Mouse (Mus musculus): Measurements from ENCODE around the gene Sgip1. TPM values are rescaled to one million over a fixed set of nuclear protein-coding genes. Genes with fewer than 3 reads are reported as not detected.

Gene Sgip1
- polyA plus RNA-seq, 1 experiment from 2014 or later = 70.8 TPM

- no peaks in the 10 kb centered on the region for H3K4me1 ChIP-seq (ENCODE audit: control insufficient read depth, insufficient read depth, low read length)
- DNase-seq (no peak), ATAC-seq (ENCODE audit: low FRiP score, low TSS enrichment) (no peak)
- no peak overlapping the region for H3K4me3 ChIP-seq (replicated peaks; ENCODE audit: low read depth, low read length)
- WGBS = 82% methylated on average over 4 of the region's 4 CpGs
- no peak overlapping the region for H3K27ac ChIP-seq (replicated peaks; ENCODE audit: low read depth, low read length)
- H3K36me3 ChIP-seq (ENCODE audit: control insufficient read depth, insufficient read depth, low read length) = peaks cover 4% of the 10 kb centered on the region; the same call in 1 of the 2 replicates
- H3K4me2 ChIP-seq (ENCODE audit: low read length) = no peak overlapping the region
- H3K9ac ChIP-seq (replicated peaks; ENCODE audit: low read length) = no peak overlapping the region
- no peaks in the 10 kb centered on the region for H3K9me3 ChIP-seq (ENCODE audit: control insufficient read depth, low read length)
- H3K27me3 ChIP-seq (ENCODE audit: control insufficient read depth, insufficient read depth, low read length) = no peaks in the 10 kb centered on the region
These were observed 145.8 kb downstream of the Sgip1 start for GRCm38 (mm10) chr4:102886902-102887301.

- ATAC-seq (ENCODE audit: low FRiP score, low TSS enrichment) (no peak), DNase-seq (no peak)
- Histone ChIP-seq H3K9ac (replicated peaks; ENCODE audit: low read length) (no peak overlapping the region), H3K27ac (replicated peaks; ENCODE audit: low read depth, low read length) (no peak overlapping the region), H3K27me3 (ENCODE audit: control insufficient read depth, insufficient read depth, low read length) (no peaks in the 10 kb centered on the region), H3K4me3 (replicated peaks; ENCODE audit: low read depth, low read length) (no peak overlapping the region), H3K36me3 (ENCODE audit: control insufficient read depth, insufficient read depth, low read length) (peaks cover 4% of the 10 kb centered on the region; the same call in 1 of the 2 replicates), H3K4me1 (ENCODE audit: control insufficient read depth, insufficient read depth, low read length) (no peaks in the 10 kb centered on the region), H3K4me2 (ENCODE audit: low read length) (no peak overlapping the region), H3K9me3 (ENCODE audit: control insufficient read depth, low read length) (no peaks in the 10 kb centered on the region)
- 93% methylated on average over 14 of the region's 14 CpGs for WGBS
These were observed 146.9 kb downstream of the Sgip1 start for GRCm38 (mm10) chr4:102887770-102888689.

- H3K36me3 ChIP-seq (ENCODE audit: control insufficient read depth, insufficient read depth, low read length) = peaks cover 13% of the 10 kb centered on the region; the same call in 1 of the 2 replicates
- no peak overlapping the region for H3K4me2 ChIP-seq (ENCODE audit: low read length)
- H3K9me3 ChIP-seq (ENCODE audit: control insufficient read depth, low read length) = peaks cover 9% of the 10 kb centered on the region
- H3K9ac ChIP-seq (replicated peaks; ENCODE audit: low read length) = no peak overlapping the region
- 96% methylated on average over 2 of the region's 2 CpGs for WGBS
- ATAC-seq (ENCODE audit: low FRiP score, low TSS enrichment) (no peak), DNase-seq (no peak)
- no peak overlapping the region for H3K4me3 ChIP-seq (replicated peaks; ENCODE audit: low read depth, low read length)
- no peaks in the 10 kb centered on the region for H3K27me3 ChIP-seq (ENCODE audit: control insufficient read depth, insufficient read depth, low read length)
- no peak overlapping the region for H3K27ac ChIP-seq (replicated peaks; ENCODE audit: low read depth, low read length)
- H3K4me1 ChIP-seq (ENCODE audit: control insufficient read depth, insufficient read depth, low read length) = no peaks in the 10 kb centered on the region
These were observed 154.8 kb downstream of the Sgip1 start for GRCm38 (mm10) chr4:102895866-102896265.

DNA sequence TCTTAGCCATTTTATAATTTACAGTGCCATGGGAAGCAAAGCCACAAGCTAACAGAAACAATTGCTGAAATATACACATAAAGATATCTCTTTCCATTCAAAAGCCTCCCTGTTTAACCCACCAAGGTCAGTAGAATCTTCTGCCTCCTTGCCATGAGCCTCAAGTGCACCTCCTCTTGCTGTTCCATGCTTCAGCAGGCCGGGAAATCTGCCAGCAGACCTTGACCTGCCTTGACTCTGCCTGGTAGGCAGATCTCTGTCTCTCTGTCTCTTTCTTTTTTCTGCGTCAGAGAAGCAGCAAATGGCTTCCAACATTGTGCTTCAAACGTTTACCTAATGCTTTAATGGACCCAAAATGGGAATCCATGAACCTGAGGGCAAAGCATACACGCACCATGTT lies 157.9 kb downstream of the Sgip1 start:
- Histone ChIP-seq H3K36me3 (ENCODE audit: control insufficient read depth, insufficient read depth, low read length) (peaks cover 18% of the 10 kb centered on the region; the same call in 1 of the 2 replicates), H3K4me1 (ENCODE audit: control insufficient read depth, insufficient read depth, low read length) (no peaks in the 10 kb centered on the region), H3K9me3 (ENCODE audit: control insufficient read depth, low read length) (peaks cover 9% of the 10 kb centered on the region), H3K4me3 (replicated peaks; ENCODE audit: low read depth, low read length) (no peak overlapping the region), H3K9ac (replicated peaks; ENCODE audit: low read length) (no peak overlapping the region), H3K27ac (replicated peaks; ENCODE audit: low read depth, low read length) (no peak overlapping the region), H3K4me2 (ENCODE audit: low read length) (no peak overlapping the region), H3K27me3 (ENCODE audit: control insufficient read depth, insufficient read depth, low read length) (no peaks in the 10 kb centered on the region)
- DNase-seq (no peak), ATAC-seq (ENCODE audit: low FRiP score, low TSS enrichment) (no peak)
- WGBS = 85% methylated on average over 4 of the region's 4 CpGs

DNA sequence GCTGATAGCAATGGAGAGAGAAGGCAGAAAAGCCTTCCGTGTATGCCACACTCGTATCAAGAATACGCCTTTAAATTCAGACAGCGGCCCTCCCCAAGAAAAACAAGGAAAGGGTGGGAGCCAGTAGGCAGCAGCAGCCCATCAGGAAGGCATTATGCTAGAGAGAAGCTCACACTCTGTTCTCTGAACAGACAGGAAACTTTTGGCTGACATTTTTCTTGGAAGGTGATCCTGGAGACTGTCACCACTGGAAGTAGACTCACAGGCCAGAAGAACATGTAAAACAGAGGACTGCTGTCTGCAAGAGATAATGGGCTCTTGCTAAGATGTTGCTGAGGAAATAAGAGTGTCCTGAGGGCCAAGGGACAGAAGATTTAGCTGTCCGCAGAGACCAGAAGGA lies 158.6 kb downstream of the Sgip1 start:
- H3K4me2 ChIP-seq (ENCODE audit: low read length) = no peak overlapping the region
- WGBS = 97% methylated on average over 5 of the region's 5 CpGs
- H3K27ac ChIP-seq (replicated peaks; ENCODE audit: low read depth, low read length) = no peak overlapping the region
- H3K36me3 ChIP-seq (ENCODE audit: control insufficient read depth, insufficient read depth, low read length) = peaks cover 18% of the 10 kb centered on the region; the same call in 1 of the 2 replicates
- no peaks in the 10 kb centered on the region for H3K4me1 ChIP-seq (ENCODE audit: control insufficient read depth, insufficient read depth, low read length)
- ATAC-seq (ENCODE audit: low FRiP score, low TSS enrichment) = no peak
- no peak overlapping the region for H3K4me3 ChIP-seq (replicated peaks; ENCODE audit: low read depth, low read length)
- H3K27me3 ChIP-seq (ENCODE audit: control insufficient read depth, insufficient read depth, low read length) = no peaks in the 10 kb centered on the region
- peaks cover 9% of the 10 kb centered on the region for H3K9me3 ChIP-seq (ENCODE audit: control insufficient read depth, low read length)
- no peak overlapping the region for H3K9ac ChIP-seq (replicated peaks; ENCODE audit: low read length)
- no peak for DNase-seq

GRCm38 (mm10) chr4:102900166-102900565 lies 159.1 kb downstream of the Sgip1 start:
- Histone ChIP-seq H3K9me3 (ENCODE audit: control insufficient read depth, low read length) (peaks cover 9% of the 10 kb centered on the region), H3K27ac (replicated peaks; ENCODE audit: low read depth, low read length) (no peak overlapping the region), H3K27me3 (ENCODE audit: control insufficient read depth, insufficient read depth, low read length) (no peaks in the 10 kb centered on the region), H3K4me2 (ENCODE audit: low read length) (no peak overlapping the region), H3K36me3 (ENCODE audit: control insufficient read depth, insufficient read depth, low read length) (peaks cover 17% of the 10 kb centered on the region; the same call in 1 of the 2 replicates), H3K4me1 (ENCODE audit: control insufficient read depth, insufficient read depth, low read length) (no peaks in the 10 kb centered on the region), H3K4me3 (replicated peaks; ENCODE audit: low read depth, low read length) (no peak overlapping the region), H3K9ac (replicated peaks; ENCODE audit: low read length) (no peak overlapping the region)
- DNase-seq (no peak), ATAC-seq (ENCODE audit: low FRiP score, low TSS enrichment) (no peak)
- 92% methylated on average over 6 of the region's 6 CpGs for whole genome bisulfite sequencing

- DNase-seq = no peak
- H3K4me1 ChIP-seq (ENCODE audit: control insufficient read depth, insufficient read depth, low read length) = no peaks in the 10 kb centered on the region
- no peak overlapping the region for H3K4me3 ChIP-seq (replicated peaks; ENCODE audit: low read depth, low read length)
- H3K36me3 ChIP-seq (ENCODE audit: control insufficient read depth, insufficient read depth, low read length) = peaks cover 6% of the 10 kb centered on the region; the same call in 1 of the 2 replicates
- H3K9ac ChIP-seq (replicated peaks; ENCODE audit: low read length) = no peak overlapping the region
- no peak for ATAC-seq (ENCODE audit: low FRiP score, low TSS enrichment)
- H3K27me3 ChIP-seq (ENCODE audit: control insufficient read depth, insufficient read depth, low read length) = no peaks in the 10 kb centered on the region
- H3K9me3 ChIP-seq (ENCODE audit: control insufficient read depth, low read length) = no peaks in the 10 kb centered on the region
- 88% methylated on average over 7 of the region's 7 CpGs for WGBS
- H3K27ac ChIP-seq (replicated peaks; ENCODE audit: low read depth, low read length) = no peak overlapping the region
- H3K4me2 ChIP-seq (ENCODE audit: low read length) = no peak overlapping the region
These were observed 166.8 kb downstream of the Sgip1 start for GRCm38 (mm10) chr4:102907843-102908427.

GRCm38 (mm10) chr4:102910191-102910590 lies 169.1 kb downstream of the Sgip1 start:
- no peaks in the 10 kb centered on the region for H3K27me3 ChIP-seq (ENCODE audit: control insufficient read depth, insufficient read depth, low read length)
- H3K36me3 ChIP-seq (ENCODE audit: control insufficient read depth, insufficient read depth, low read length) = peaks cover 6% of the 10 kb centered on the region; the same call in 1 of the 2 replicates
- no peaks in the 10 kb centered on the region for H3K4me1 ChIP-seq (ENCODE audit: control insufficient read depth, insufficient read depth, low read length)
- no peak for ATAC-seq (ENCODE audit: low FRiP score, low TSS enrichment)
- H3K4me2 ChIP-seq (ENCODE audit: low read length) = no peak overlapping the region
- no peaks in the 10 kb centered on the region for H3K9me3 ChIP-seq (ENCODE audit: control insufficient read depth, low read length)
- no peak for DNase-seq
- 96% methylated on average over 4 of the region's 4 CpGs for WGBS
- H3K9ac ChIP-seq (replicated peaks; ENCODE audit: low read length) = no peak overlapping the region
- H3K4me3 ChIP-seq (replicated peaks; ENCODE audit: low read depth, low read length) = no peak overlapping the region
- no peak overlapping the region for H3K27ac ChIP-seq (replicated peaks; ENCODE audit: low read depth, low read length)
